Mouse (Mus musculus): Measurements from ENCODE around the gene Otop3.

Gene Otop3

DNA sequence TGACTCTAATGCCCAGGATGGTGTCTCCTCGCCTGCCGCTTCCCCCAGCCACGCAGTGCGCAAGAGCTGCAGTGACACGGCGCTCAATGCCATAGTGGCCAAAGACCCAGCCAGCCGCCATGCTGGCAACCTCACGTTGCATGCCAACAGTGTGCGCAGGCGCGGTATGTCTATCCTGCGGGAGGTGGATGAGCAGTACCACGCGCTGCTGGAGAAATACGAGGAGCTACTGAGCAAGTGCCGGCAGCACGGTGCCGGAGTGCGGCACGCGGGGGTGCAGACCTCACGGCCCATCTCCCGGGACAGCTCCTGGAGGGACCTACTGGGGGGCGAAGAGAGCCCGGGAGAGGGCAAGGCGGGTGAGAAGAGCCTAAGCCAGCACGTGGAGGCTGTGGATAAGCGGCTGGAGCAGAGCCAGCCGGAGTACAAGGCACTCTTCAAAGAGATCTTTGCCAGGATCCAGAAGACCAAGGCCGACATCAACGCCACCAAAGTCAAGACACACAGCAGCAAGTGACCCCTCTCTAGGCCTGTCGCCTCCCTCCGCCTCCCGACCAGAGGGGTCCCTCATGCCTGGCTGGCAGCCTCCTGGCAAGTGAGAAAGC, 59.3 kb downstream of the Otop3 start:
- TF ChIP-seq GATA4 (IDR thresholded peaks at IDR 0.05; ENCODE audit: insufficient replicate concordance, low read length), result no peak

All from liver, adult (tissue).